Mouse (Mus musculus): ENCODE measurements around the gene Ptprq. TPM values are rescaled to one million over a fixed set of nuclear protein-coding genes. Genes with fewer than 3 reads are reported as not detected.

Ptprq gene
- polyA plus RNA-seq, 2 experiments, result 0.02 to 0.03 TPM

DNA sequence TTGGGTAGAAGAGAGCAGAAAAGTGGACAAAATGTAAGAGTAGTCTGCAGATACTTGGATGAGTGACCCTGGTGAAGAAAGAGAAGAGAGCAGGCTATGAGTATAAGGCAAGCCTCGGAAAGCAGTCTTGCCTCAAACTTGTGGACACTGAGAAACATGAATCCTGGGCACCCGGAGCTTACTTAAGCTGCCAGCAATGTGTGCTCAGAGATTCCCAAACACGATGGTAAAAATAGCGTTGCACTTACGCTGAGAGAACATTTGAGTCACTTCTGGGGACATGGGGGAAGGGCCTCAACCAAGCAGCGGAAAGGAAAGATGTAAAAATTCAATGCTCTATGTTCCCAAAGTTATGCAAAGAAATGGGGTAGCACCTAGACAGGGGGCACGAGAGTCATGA, 220.2 kb downstream of the Ptprq start:
- ATAC-seq (ENCODE audit: insufficient read depth), result no peak
- 57% methylated on average over 7 of the region's 7 CpGs for WGBS (ENCODE audit: insufficient replicate concordance)
- no peaks in the 10 kb centered on the region for H3K27me3 ChIP-seq (ENCODE audit: control insufficient read depth, insufficient read depth, low read length)
- no peak overlapping the region for H3K4me2 ChIP-seq (ENCODE audit: low read depth)
- no peak overlapping the region for H3K4me3 ChIP-seq (ENCODE audit: insufficient read depth in 1 of 2, low read depth in 2 of 2, low read length in 2 of 2)
- no peaks in the 10 kb centered on the region for H3K4me1 ChIP-seq (replicated peaks; ENCODE audit: control insufficient read depth in 2 of 2, insufficient read depth in 2 of 2, low read length in 1 of 2)
- H3K36me3 ChIP-seq (replicated peaks; ENCODE audit: control insufficient read depth, insufficient read depth, low read depth), result no peaks in the 10 kb centered on the region
- no peak for DNase-seq (ENCODE audit: low read depth in 3 of 3, low spot score in 3 of 3)
- no peak overlapping the region for H3K9ac ChIP-seq (replicated peaks)
- H3K9me3 ChIP-seq (ENCODE audit: control insufficient read depth, low read length), result no peaks in the 10 kb centered on the region
- no peak overlapping the region for H3K27ac ChIP-seq
- no peak for TF ChIP-seq CTCF (IDR thresholded peaks at IDR 0.05; ENCODE audit: low read depth)

DNA sequence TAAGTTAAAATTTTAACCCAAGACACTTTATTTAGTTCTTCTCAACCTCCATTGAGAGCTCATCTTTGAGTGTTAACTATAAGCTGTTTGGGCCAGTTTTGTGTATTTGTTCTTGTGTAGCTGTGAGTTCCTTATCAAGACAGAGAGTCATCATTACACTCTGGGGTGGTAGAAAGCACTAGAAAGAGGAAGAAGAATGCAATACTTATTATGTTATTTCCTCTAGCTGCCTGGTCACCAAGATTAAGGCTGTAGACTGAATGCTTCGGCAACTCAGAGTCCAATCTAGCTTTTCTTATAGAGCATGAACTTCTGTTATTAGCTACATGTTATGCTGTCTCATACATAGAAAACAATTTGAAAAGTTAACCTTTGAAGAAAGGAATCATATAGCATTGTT, 223.4 kb downstream of the Ptprq start:
- H3K4me3 ChIP-seq (ENCODE audit: insufficient read depth in 1 of 2, low read depth in 2 of 2, low read length in 2 of 2), result no peak overlapping the region
- H3K9ac ChIP-seq (replicated peaks), result no peak overlapping the region
- 42% methylated on average over 1 of the region's 1 CpGs for WGBS (ENCODE audit: insufficient replicate concordance)
- DNase-seq (ENCODE audit: low read depth in 3 of 3, low spot score in 3 of 3) (no peak), ATAC-seq (ENCODE audit: insufficient read depth) (no peak)
- no peak overlapping the region for H3K27ac ChIP-seq
- H3K4me1 ChIP-seq (replicated peaks; ENCODE audit: control insufficient read depth in 2 of 2, insufficient read depth in 2 of 2, low read length in 1 of 2), result no peaks in the 10 kb centered on the region
- H3K36me3 ChIP-seq (replicated peaks; ENCODE audit: control insufficient read depth, insufficient read depth, low read depth), result no peaks in the 10 kb centered on the region
- H3K4me2 ChIP-seq (ENCODE audit: low read depth), result no peak overlapping the region
- H3K9me3 ChIP-seq (ENCODE audit: control insufficient read depth, low read length), result no peaks in the 10 kb centered on the region
- TF ChIP-seq CTCF (IDR thresholded peaks at IDR 0.05; ENCODE audit: low read depth) (no peak), EP300 (IDR thresholded peaks at IDR 0.05; ENCODE audit: low read depth) (no peak)
- H3K27me3 ChIP-seq (ENCODE audit: control insufficient read depth, insufficient read depth, low read length), result no peaks in the 10 kb centered on the region

DNA sequence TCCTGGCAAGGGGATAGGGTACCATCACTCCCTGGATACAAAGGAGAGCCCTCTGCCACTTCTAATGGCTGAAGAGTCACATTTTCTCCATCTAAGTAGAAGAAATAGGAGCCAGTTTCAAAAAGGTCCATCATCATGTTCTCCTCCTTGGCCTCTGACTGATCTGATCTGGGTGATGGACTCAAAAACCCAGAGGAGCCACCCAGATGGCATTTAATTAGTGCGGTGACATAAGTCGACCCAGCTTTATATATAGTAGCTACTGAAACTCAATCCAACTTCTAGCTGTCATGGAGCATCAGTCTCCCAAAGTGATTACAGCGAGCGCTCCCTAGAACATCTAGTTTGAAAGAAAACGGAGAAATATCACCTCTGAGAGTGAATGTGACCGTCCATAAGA, 225.3 kb downstream of the Ptprq start, which contains the start of gene Myf6:
TSS of gene Myf6 (minus strand) at position 170 of the 400 bp plus-strand sequence.
- no peak within 1 kb of the TSS for H3K9ac ChIP-seq (replicated peaks)
- H3K9me3 ChIP-seq (ENCODE audit: control insufficient read depth, low read length), result no peaks in the 10 kb centered on the region
- no peak within 1 kb of the TSS for H3K4me3 ChIP-seq (ENCODE audit: insufficient read depth in 1 of 2, low read depth in 2 of 2, low read length in 2 of 2)
- H3K27me3 ChIP-seq (ENCODE audit: control insufficient read depth, insufficient read depth, low read length), result no peaks in the 10 kb centered on the region
- no peak within 1 kb of the TSS for H3K27ac ChIP-seq
- TF ChIP-seq CTCF (IDR thresholded peaks at IDR 0.05; ENCODE audit: low read depth) (no peak), EP300 (IDR thresholded peaks at IDR 0.05; ENCODE audit: low read depth) (no peak)
- WGBS (ENCODE audit: insufficient replicate concordance), result 65% methylated on average over 6 of the region's 6 CpGs
- no peaks in the 10 kb centered on the region for H3K4me1 ChIP-seq (replicated peaks; ENCODE audit: control insufficient read depth in 2 of 2, insufficient read depth in 2 of 2, low read length in 1 of 2)
- DNase-seq (ENCODE audit: low read depth in 3 of 3, low spot score in 3 of 3) (no peak), ATAC-seq (ENCODE audit: insufficient read depth) (no peak)
- no peaks in the 10 kb centered on the region for H3K36me3 ChIP-seq (replicated peaks; ENCODE audit: control insufficient read depth, insufficient read depth, low read depth)
- H3K4me2 ChIP-seq (ENCODE audit: low read depth), result no peak within 1 kb of the TSS

DNA sequence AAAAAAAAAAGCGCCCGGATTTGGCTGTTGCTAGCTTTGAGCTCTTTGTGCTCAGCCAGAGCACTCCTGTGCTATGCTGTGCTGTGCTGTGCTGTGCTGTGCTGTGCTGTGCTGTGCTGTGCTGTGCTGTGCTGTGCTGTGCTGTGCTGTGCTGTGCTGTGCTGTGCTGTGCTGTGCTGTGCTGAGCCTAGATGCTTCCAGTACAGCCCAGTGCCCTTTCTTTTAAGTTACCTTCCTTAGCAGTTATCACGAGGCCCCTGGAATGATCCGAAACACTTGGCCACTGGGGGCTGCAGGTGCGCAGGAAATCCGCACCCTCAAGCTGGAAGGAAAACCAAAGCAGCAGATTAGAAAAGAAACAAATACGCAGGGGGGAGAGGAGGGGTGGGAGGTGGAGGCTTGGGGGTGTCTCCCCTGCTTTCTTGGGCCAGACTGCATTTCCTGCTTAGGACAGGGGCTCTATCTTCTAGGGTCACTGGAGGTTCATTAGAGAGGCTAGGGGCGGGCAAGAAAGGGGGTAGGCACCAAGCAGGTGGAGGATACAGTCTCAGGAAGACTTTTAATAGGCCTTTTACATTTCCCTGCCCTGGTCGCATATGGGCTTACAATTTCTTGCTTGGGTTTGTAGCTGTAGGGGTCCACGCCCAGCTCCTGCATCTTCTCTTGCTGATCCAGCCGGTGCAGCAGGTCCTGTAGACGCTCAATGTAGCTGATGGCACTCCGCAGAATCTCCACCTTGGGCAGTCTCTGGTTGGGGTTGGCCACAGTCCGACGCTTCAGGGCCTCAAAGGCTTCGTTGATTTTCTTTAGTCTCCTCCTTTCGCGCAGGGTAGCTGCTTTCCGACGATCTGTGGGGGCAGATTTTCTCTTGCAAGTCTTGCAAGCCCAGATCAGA, 226.0 kb downstream of the Ptprq start:
- no peaks in the 10 kb centered on the region for H3K27me3 ChIP-seq (ENCODE audit: control insufficient read depth, insufficient read depth, low read length)
- H3K9me3 ChIP-seq (ENCODE audit: control insufficient read depth, low read length), result no peaks in the 10 kb centered on the region
- ATAC-seq (ENCODE audit: insufficient read depth) (no peak), DNase-seq (ENCODE audit: low read depth in 3 of 3, low spot score in 3 of 3) (no peak)
- H3K4me2 ChIP-seq (ENCODE audit: low read depth), result no peak overlapping the region
- H3K4me1 ChIP-seq (replicated peaks; ENCODE audit: control insufficient read depth in 2 of 2, insufficient read depth in 2 of 2, low read length in 1 of 2), result no peaks in the 10 kb centered on the region
- no peaks in the 10 kb centered on the region for H3K36me3 ChIP-seq (replicated peaks; ENCODE audit: control insufficient read depth, insufficient read depth, low read depth)
- H3K4me3 ChIP-seq (ENCODE audit: insufficient read depth in 1 of 2, low read depth in 2 of 2, low read length in 2 of 2), result no peak overlapping the region
- no peak overlapping the region for H3K27ac ChIP-seq
- WGBS (ENCODE audit: insufficient replicate concordance), result 36% methylated on average over 19 of the region's 20 CpGs
- H3K9ac ChIP-seq (replicated peaks), result no peak overlapping the region
- TF ChIP-seq EP300 (IDR thresholded peaks at IDR 0.05; ENCODE audit: low read depth), result no peak
- no peak for TF ChIP-seq CTCF (IDR thresholded peaks at IDR 0.05; ENCODE audit: low read depth)

DNA sequence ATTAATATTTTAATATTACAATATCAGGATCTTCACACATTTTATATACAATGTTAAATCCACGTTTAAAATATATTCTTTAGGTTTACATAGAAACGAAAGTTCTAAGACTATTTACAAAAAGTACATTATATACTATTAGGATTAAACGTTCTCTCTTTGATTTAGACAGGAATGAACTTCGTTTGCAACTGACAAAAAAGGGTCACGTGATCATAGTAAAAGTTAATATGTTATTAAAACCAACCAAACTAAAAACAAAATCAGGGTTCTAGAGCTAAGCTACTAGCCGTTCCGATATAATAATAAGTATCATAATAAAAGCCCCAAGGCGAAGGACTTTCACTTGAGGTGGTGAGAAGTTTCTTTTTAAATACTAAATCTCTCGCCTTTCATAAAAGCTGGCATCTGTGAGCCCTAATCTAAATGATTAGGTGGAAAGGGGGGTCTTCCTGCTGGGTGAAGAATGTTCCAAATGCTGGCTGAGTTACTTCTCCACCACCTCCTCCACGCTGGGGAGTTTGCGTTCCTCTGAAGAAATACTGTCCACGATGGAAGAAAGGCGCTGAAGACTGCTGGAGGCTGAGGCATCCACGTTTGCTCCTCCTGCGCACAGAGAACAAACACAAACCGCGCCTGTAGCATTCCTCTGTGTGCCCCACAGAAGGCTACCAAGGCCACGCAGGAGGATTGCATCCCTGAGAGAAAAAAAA, 226.8 kb downstream of the Ptprq start:
- Histone ChIP-seq H3K27ac (no peak overlapping the region), H3K4me1 (replicated peaks; ENCODE audit: control insufficient read depth in 2 of 2, insufficient read depth in 2 of 2, low read length in 1 of 2) (no peaks in the 10 kb centered on the region), H3K4me3 (ENCODE audit: insufficient read depth in 1 of 2, low read depth in 2 of 2, low read length in 2 of 2) (no peak overlapping the region), H3K27me3 (ENCODE audit: control insufficient read depth, insufficient read depth, low read length) (no peaks in the 10 kb centered on the region), H3K36me3 (replicated peaks; ENCODE audit: control insufficient read depth, insufficient read depth, low read depth) (no peaks in the 10 kb centered on the region), H3K4me2 (ENCODE audit: low read depth) (no peak overlapping the region), H3K9ac (replicated peaks) (no peak overlapping the region), H3K9me3 (ENCODE audit: control insufficient read depth, low read length) (no peaks in the 10 kb centered on the region)
- 36% methylated on average over 18 of the region's 18 CpGs for WGBS (ENCODE audit: insufficient replicate concordance)
- DNase-seq (ENCODE audit: low read depth in 3 of 3, low spot score in 3 of 3) (no peak), ATAC-seq (ENCODE audit: insufficient read depth) (no peak)
- TF ChIP-seq CTCF (IDR thresholded peaks at IDR 0.05; ENCODE audit: low read depth), result no peak
- no peak for TF ChIP-seq EP300 (IDR thresholded peaks at IDR 0.05; ENCODE audit: low read depth)
